Mouse (Mus musculus): ENCODE results near the gene Apoe. TPM values are rescaled to one million over a fixed set of nuclear protein-coding genes. Genes with fewer than 3 reads are reported as not detected.

Gene Apoe
- total RNA-seq, 1 experiment = 683 TPM

DNA sequence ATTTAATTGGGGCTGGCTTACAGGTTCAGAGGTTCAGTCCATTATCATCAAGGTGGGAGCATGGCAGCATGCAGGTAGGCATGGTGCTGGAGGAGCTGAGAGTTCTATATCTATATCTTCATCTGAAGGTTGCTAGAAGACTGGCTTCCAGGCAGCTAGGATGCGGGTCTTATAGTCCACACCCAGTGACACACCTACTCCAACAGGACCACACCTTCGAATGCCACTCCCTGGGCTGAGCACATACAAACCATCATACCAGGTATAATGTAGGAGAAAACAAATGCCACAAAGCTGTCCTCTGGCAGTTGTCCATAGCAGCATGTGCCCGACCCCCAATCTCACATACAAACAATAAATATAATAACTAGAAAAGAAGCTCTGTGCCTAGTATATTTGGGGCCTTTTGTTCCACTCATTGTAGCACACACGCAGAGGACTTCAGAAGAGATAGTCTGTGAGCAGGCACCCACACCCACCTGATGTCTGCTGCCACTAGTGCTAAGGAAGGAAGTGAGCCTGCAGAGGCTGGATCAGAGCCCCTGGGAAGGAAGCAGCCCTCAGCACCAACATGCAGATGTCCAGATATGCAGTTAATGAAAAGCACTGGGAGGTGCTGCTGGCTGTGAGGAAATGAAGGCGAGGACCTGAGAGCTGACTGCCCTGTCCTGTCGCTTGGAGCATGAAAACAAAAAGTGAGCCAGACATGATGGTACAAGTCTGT is 47.8 kb downstream of the Apoe start:
- in situ Hi-C loops (cut with MboI; ENCODE audit: low sequenced_read_pairs in 2 of 2, unreplicated experiment in 2 of 2) = no loop called here
- H3K27ac ChIP-seq (ENCODE audit: insufficient read depth, low read depth, low read length, poor library complexity, severe bottlenecking) = no peak overlapping the region
- peaks cover 37% of the 10 kb centered on the region for H3K36me3 ChIP-seq (ENCODE audit: control insufficient read depth, insufficient read depth, low read length, poor library complexity, severe bottlenecking)
- no peak overlapping the region for H3K9ac ChIP-seq (ENCODE audit: insufficient read depth, low read depth, low read length, poor library complexity, severe bottlenecking)
- H3K9me3 ChIP-seq (ENCODE audit: control insufficient read depth, insufficient read depth, low read depth, low read length) = no peaks in the 10 kb centered on the region
- DNase-seq (ENCODE audit: low read depth, low spot score) = no peak
- no peak overlapping the region for H3K4me3 ChIP-seq (ENCODE audit: insufficient read depth in 1 of 2, low read depth in 1 of 2, low read length in 2 of 2, poor library complexity in 1 of 2, severe bottlenecking in 1 of 2)
- TF ChIP-seq HCFC1 (IDR thresholded peaks at IDR 0.05; ENCODE audit: borderline replicate concordance, insufficient read depth, low read length) (no peak), CHD2 (IDR thresholded peaks at IDR 0.05; ENCODE audit: low read depth, low read length) (no peak), ZNF384 (IDR thresholded peaks at IDR 0.05; ENCODE audit: low read depth, low read length) (no peak), MAFK (IDR thresholded peaks at IDR 0.05; ENCODE audit: insufficient read depth, low read depth, low read length) (no peak), ZC3H11A (IDR thresholded peaks at IDR 0.05; ENCODE audit: borderline replicate concordance, low read depth, low read length) (no peak)
- no peaks in the 10 kb centered on the region for H3K4me1 ChIP-seq (ENCODE audit: control insufficient read depth in 2 of 2, insufficient read depth in 2 of 2, low read length in 2 of 2, poor library complexity in 1 of 2)

Other genes with a start within 250 kb of the Apoe start
- gene Mark4, start 240.4 kb downstream of the Apoe start, total RNA-seq (2012; rRNA removed) = 9.9 and 10.3 TPM in 2 replicates
- 0.85 and 2.2 TPM in 2 replicates for gene Exoc3l2, start 235.9 kb downstream of the Apoe start, total RNA-seq (2012; rRNA removed)
- 3.1 and 3.4 TPM in 2 replicates for gene Bloc1s3, start 190.8 kb downstream of the Apoe start, total RNA-seq (2012; rRNA removed)
- 33.2 and 56.7 TPM in 2 replicates for gene Trappc6a, start 190.8 kb downstream of the Apoe start, total RNA-seq (2012; rRNA removed)
- gene Nkpd1, start 181.3 kb downstream of the Apoe start, total RNA-seq (2012; rRNA removed) = 0.54 and 0.79 TPM in 2 replicates
- gene Ppp1r37, start 136.1 kb downstream of the Apoe start, total RNA-seq (2012; rRNA removed) = 25.3 and 37.7 TPM in 2 replicates
- gene Zfp296, start 121.9 kb downstream of the Apoe start, total RNA-seq (2012; rRNA removed) = 32.2 and 35.3 TPM in 2 replicates
- 42.1 and 54.2 TPM in 2 replicates for gene Gemin7, start 121.6 kb downstream of the Apoe start, total RNA-seq (2012; rRNA removed)
- 52.7 and 83.4 TPM in 2 replicates for gene Clasrp, start 94.7 kb downstream of the Apoe start, total RNA-seq (2012; rRNA removed)
- gene Relb, start 69.8 kb downstream of the Apoe start, total RNA-seq (2012; rRNA removed) = 13.9 and 15.1 TPM in 2 replicates
- gene Clptm1, start 34.2 kb downstream of the Apoe start, total RNA-seq (2012; rRNA removed) = 129 and 156 TPM in 2 replicates
- gene Apoc2, start 21.2 kb downstream of the Apoe start, total RNA-seq (2012; rRNA removed) = not detected in 2 replicates
- gene Gm44805, start 17.8 kb downstream of the Apoe start, total RNA-seq (2012; rRNA removed) = 0.48 TPM in 1 of 2 replicates, not detected in the other
- gene Apoc4, start 17.7 kb downstream of the Apoe start, total RNA-seq (2012; rRNA removed) = 0.27 and 0.48 TPM in 2 replicates
- gene Apoc1, start 6.5 kb downstream of the Apoe start, total RNA-seq (2012; rRNA removed) = 72.3 and 106 TPM in 2 replicates
- gene Tomm40, start 16.2 kb upstream of the Apoe start, total RNA-seq (2012; rRNA removed) = 342 and 366 TPM in 2 replicates
- gene Nectin2, start 51.3 kb upstream of the Apoe start, total RNA-seq (2012; rRNA removed) = 241 and 392 TPM in 2 replicates
- gene Bcam, start 71.8 kb upstream of the Apoe start, total RNA-seq (2012; rRNA removed) = 167 and 309 TPM in 2 replicates
- 3.5 and 6.6 TPM in 2 replicates for gene Cblc, start 97.6 kb upstream of the Apoe start, total RNA-seq (2012; rRNA removed)
- gene Bcl3, start 123.6 kb upstream of the Apoe start, total RNA-seq (2012; rRNA removed) = 14.3 and 28.8 TPM in 2 replicates
- gene Gm19345, start 152.8 kb upstream of the Apoe start, total RNA-seq (2012; rRNA removed) = 0.36 and 1.1 TPM in 2 replicates
- gene Ceacam16, start 162.1 kb upstream of the Apoe start, total RNA-seq (2012; rRNA removed) = 0.71 and 1.4 TPM in 2 replicates
- gene Ceacam19, start 188.8 kb upstream of the Apoe start, total RNA-seq (2012; rRNA removed) = 0.85 and 0.94 TPM in 2 replicates
- gene Pvr, start 222.0 kb upstream of the Apoe start, total RNA-seq (2012; rRNA removed) = 38.6 and 49.9 TPM in 2 replicates